Mouse (Mus musculus) heart, embryonic 14.5 days (tissue): ENCODE results near the gene Sipa1l3. TPM values are rescaled to one million over a fixed set of nuclear protein-coding genes. Genes with fewer than 3 reads are reported as not detected.

ENCODE experiments used
- ATAC-seq: fragments of 200-750 bp; cut with Nextera tagmentation; 2 replicates; pipeline ENCODE4 v1.8.0; 2017; ENCODE audit warnings: low read depth, moderate TSS enrichment; ENCODE audit not compliant: insufficient number of reproducible peaks, insufficient read depth, low FRiP score
- H3K27ac ChIP-seq, 2 experiments: fragments of 200-500 bp in 1 of 2; fragments of 300-500 bp in 1 of 2; sonication (generic) in 1 of 2; replicated peaks in 1 of 2; 2 replicates each; pipeline ENCODE4 v1.5.1; 2012 to 2014; ENCODE audit warnings: low read depth in 2 of 2, low read length in 2 of 2, control low read depth in 1 of 2, mild to moderate bottlenecking in 1 of 2, mixed read lengths in 1 of 2; ENCODE audit not compliant: control insufficient read depth in 1 of 2, insufficient read depth in 1 of 2
- H3K27me3 ChIP-seq: fragments of 300-500 bp; sonication (generic); 2 replicates; pipeline ENCODE4 v1.6.1; 2014; ENCODE audit warnings: mild to moderate bottlenecking, low read length, control low read depth; ENCODE audit not compliant: control insufficient read depth, insufficient read depth
- H3K36me3 ChIP-seq: fragments of 300-500 bp; sonication (generic); 2 replicates; pipeline ENCODE4 v1.6.1; 2014; ENCODE audit warnings: mild to moderate bottlenecking, control low read depth, low read length, mixed read lengths; ENCODE audit not compliant: control insufficient read depth, insufficient read depth
- H3K4me1 ChIP-seq, 2 experiments: fragments of 200-500 bp in 1 of 2; fragments of 300-500 bp in 1 of 2; sonication (generic) in 1 of 2; 2 replicates each; pipeline ENCODE4 v1.6.1; 2012 to 2014; ENCODE audit warnings: low read length in 2 of 2, control low read depth in 1 of 2, mixed read lengths in 1 of 2; ENCODE audit not compliant: control insufficient read depth in 2 of 2, insufficient read depth in 2 of 2
- H3K4me2 ChIP-seq: fragments of 300-500 bp; sonication (generic); 2 replicates; pipeline ENCODE4 v1.6.1; 2014; ENCODE audit warnings: mild to moderate bottlenecking, low read length
- H3K4me3 ChIP-seq, 2 experiments: fragments of 200-500 bp in 1 of 2; fragments of 300-500 bp in 1 of 2; sonication (generic) in 1 of 2; 2 replicates each; pipeline ENCODE4 v1.5.1; 2012 to 2014; ENCODE audit warnings: low read length in 2 of 2, mild to moderate bottlenecking in 2 of 2, control low read depth in 1 of 2, low read depth in 1 of 2, moderate library complexity in 1 of 2; ENCODE audit not compliant: control insufficient read depth in 1 of 2, insufficient read depth in 1 of 2
- H3K9ac ChIP-seq: fragments of 300-500 bp; sonication (generic); 2 replicates; pipeline ENCODE4 v1.6.1; 2014; ENCODE audit warnings: mild to moderate bottlenecking, low read length
- H3K9me3 ChIP-seq: fragments of 300-500 bp; sonication (generic); 2 replicates; pipeline ENCODE4 v1.6.1; 2016; ENCODE audit warnings: low read length, control low read depth; ENCODE audit not compliant: control insufficient read depth
- WGBS: fragments of 180-500 bp; shearing (Covaris S2); extraction: QIAGEN DNeasy Blood & Tissue Kit; methylation state at CpG from one replicate; pipeline ENCODE4 v1.1.7; 2014; 5-methylcytosine and 5-hydroxymethylcytosine counted together
- polyA plus RNA-seq: library from polyadenylated mRNA; unstranded; fragments of >200 nt; fragmentation: Nextera tagmentation; extraction: Ambion mirVana; gene quantifications from 2 replicates; pipeline ENCODE4 v1.2.1, GENCODE M21; 2014

Gene Sipa1l3
- polyA plus RNA-seq, 1 experiment from 2014 or later, result 3.4 TPM

DNA sequence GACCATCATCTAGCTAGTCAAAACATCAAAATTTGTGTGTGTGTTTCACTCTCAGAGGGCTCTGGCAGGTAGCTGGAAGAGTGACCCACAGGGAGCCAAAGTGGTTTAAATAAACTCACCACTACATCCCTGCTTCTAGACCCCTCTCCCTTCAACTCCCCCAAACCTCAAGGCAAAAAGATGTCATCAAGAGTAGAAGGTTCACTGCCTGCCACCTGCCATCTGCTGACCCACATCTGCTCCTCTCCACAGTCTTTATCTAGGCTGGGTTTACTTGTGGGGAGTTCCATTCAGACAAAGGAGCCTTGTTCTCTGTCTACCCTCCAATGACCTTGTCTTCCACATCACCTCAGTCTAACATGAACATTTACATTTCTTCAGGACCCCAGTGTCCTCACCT, 239.2 kb downstream of the Sipa1l3 start:
- ATAC-seq, result no peak
- H3K4me2 ChIP-seq, result peak overlapping the region; percentile 99; the same call in 1 of the 2 replicates
- H3K4me1 ChIP-seq, result peaks cover 11 to 22% of the 10 kb centered on the region in 2 experiments

DNA sequence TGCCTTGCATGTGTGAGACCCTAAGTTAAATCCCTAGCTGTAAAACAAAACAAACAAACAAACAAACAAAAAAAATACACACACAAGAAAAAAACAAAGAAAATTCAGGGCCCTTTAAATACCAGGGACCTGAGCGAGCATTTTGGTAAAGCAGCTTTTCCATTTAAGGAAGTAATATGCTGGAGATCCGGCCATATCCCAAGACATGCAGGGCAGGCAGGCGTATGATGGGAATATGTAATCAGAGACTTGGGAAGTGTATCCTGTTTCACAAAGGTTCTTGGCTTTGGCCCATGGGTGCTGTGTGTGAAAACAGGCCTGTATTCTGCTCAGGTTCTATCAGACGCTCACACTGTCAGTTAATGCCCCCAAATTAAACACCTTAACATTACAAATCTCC, 240.9 kb downstream of the Sipa1l3 start:
- peaks cover 14 to 26% of the 10 kb centered on the region in 2 experiments for H3K4me1 ChIP-seq
- H3K36me3 ChIP-seq, result no peaks in the 10 kb centered on the region
- H3K4me2 ChIP-seq, result no peak overlapping the region
- WGBS, result 72% methylated on average over 4 of the region's 4 CpGs
- ATAC-seq, result no peak
- no peak overlapping the region for H3K4me3 ChIP-seq
- H3K27me3 ChIP-seq, result peaks cover 9% of the 10 kb centered on the region; the same call in 1 of the 2 replicates
- H3K9ac ChIP-seq, result no peak overlapping the region
- H3K27ac ChIP-seq, result no peak overlapping the region
- no peaks in the 10 kb centered on the region for H3K9me3 ChIP-seq

More for the DNA sequence above, 239.2 kb downstream of the Sipa1l3 start:
- Histone ChIP-seq H3K27me3 (peaks cover 12% of the 10 kb centered on the region; the same call in 1 of the 2 replicates), H3K9ac (no peak overlapping the region), H3K4me3 (no peak overlapping the region), H3K9me3 (no peaks in the 10 kb centered on the region), H3K27ac (peak overlapping the region; percentile 58 to 79; a peak in 2 of 4 replicates), H3K36me3 (no peaks in the 10 kb centered on the region)

DNA sequence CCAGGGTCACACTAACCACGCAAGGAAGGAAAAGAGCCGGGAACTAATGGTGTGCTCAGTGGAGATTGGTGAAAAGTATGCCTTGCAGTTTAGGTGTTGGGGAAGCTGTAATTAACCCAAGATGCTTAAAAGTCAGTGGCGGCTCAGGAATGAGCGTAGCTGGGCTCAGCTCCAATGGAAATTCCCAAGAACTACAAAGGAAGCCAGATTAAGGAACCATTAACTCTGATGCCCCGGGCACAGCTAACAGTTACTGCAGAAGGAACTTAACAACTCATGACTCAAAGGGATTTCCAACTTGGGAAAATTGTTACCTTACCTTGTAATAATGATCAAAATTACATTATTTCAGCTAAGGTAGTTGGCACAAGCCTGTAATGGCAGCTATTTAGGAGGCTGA, 241.7 kb downstream of the Sipa1l3 start:
- H3K9me3 ChIP-seq, result no peaks in the 10 kb centered on the region
- no peak for ATAC-seq
- peaks cover 14 to 30% of the 10 kb centered on the region in 2 experiments for H3K4me1 ChIP-seq
- H3K4me2 ChIP-seq, result no peak overlapping the region
- peaks cover 1% of the 10 kb centered on the region; the same call in 1 of the 2 replicates for H3K27me3 ChIP-seq
- 0 out of 4 replicates have a peak overlapping the region, but pooled peaks of 1 of the 2 experiments have one; percentile 1 for H3K27ac ChIP-seq
- no peaks in the 10 kb centered on the region for H3K36me3 ChIP-seq
- 67% methylated on average over 5 of the region's 5 CpGs for WGBS
- no peak overlapping the region for H3K4me3 ChIP-seq
- no peak overlapping the region for H3K9ac ChIP-seq

DNA sequence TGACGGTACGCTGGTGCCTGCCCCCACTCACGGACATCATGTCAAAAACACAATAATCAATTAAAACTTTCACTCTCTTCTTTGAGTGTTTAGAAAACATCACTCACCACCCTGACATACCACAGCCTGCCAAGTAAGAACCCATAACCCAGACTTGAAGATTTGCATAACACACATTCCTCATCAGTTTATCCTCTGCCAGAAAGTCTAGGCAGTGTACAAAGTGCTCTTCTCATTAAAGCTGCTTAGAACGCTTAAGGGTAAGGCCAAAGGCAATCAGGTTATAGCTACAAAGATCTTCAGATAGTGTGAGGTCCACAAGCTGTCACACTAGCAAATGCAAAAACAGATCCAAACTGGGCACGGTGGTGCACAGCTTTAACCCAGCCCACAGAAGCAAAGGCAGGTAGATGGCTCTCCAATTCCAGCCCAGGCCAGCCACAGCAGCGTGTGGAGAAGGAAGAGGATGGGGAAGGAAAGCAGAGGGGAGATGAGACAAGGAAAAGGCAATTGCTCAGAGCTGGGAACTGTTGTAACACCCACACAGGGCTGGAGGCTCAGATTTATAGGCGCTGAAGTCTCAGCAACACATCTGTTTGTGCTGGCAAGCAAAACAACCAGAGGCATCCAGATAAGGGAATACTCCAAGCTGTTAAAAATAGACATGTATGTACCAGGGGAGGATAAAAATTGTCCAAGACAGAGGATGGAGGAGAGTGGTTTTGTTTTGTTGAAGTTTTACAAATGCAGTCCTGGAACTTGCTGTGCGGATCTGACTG, 246.6 kb downstream of the Sipa1l3 start:
- H3K27ac ChIP-seq, result peak overlapping the region; percentile 71 to 81
- peak overlapping the region; percentile 53 for H3K4me2 ChIP-seq
- no peaks in the 10 kb centered on the region for H3K36me3 ChIP-seq
- H3K27me3 ChIP-seq, result no peaks in the 10 kb centered on the region
- peak overlapping the region; percentile 52 for H3K9ac ChIP-seq
- H3K9me3 ChIP-seq, result no peaks in the 10 kb centered on the region
- H3K4me3 ChIP-seq, result no peak overlapping the region
- 38% methylated on average over 8 of the region's 8 CpGs for WGBS
- ATAC-seq, result peak; percentile 50; the same call in 1 of the 2 replicates
- peaks cover 13 to 23% of the 10 kb centered on the region in 2 experiments for H3K4me1 ChIP-seq

DNA sequence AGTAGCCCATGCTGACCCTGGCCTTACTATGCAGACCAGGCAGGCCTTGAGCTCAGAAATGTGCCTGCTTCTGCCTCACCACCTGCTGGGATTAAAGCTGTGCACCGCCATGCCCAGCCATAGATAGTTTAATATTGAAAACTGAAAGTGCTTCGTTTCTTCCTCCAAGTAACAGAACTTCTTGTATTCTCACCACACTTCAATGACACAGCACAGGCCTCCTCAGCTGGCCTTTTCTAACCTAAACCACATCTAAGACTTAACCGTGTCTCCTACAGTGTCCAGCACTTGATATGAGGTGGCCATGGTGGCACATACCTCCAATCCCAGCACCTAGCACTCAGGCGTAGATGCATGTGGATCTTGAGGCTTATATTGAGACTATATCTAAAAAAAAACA, 248.0 kb downstream of the Sipa1l3 start:
- Histone ChIP-seq H3K9ac (no peak overlapping the region), H3K36me3 (no peaks in the 10 kb centered on the region), H3K27ac (no peak overlapping the region), H3K4me1 (peaks cover 14 to 26% of the 10 kb centered on the region in 2 experiments), H3K4me3 (no peak overlapping the region), H3K4me2 (no peak overlapping the region), H3K9me3 (no peaks in the 10 kb centered on the region), H3K27me3 (no peaks in the 10 kb centered on the region)
- WGBS, result 88% methylated on average over 4 of the region's 4 CpGs
- no peak for ATAC-seq

Other genes starting within 250 kb of the Sipa1l3 start
- 93.5 and 98.5 TPM in 2 replicates for gene Spint2, start 236.7 kb downstream of the Sipa1l3 start, polyA plus RNA-seq
- gene Ppp1r14a, start 229.3 kb downstream of the Sipa1l3 start, polyA plus RNA-seq, result 11.8 TPM in 2 replicates
- gene Dpf1, start 214.7 kb downstream of the Sipa1l3 start, polyA plus RNA-seq, result 0.54 and 1.5 TPM in 2 replicates
- not detected in 2 replicates for gene Catsperg2, start 208.4 kb upstream of the Sipa1l3 start, polyA plus RNA-seq
- 9.4 and 10.0 TPM in 2 replicates for gene Zfp84, start 249.9 kb upstream of the Sipa1l3 start, polyA plus RNA-seq